Mouse (Mus musculus) heart, postnatal 0 days (tissue): ENCODE measurements around the gene Shisa3. TPM values are rescaled to one million over a fixed set of nuclear protein-coding genes. Genes with fewer than 3 reads are reported as not detected.

Source experiments
- ATAC-seq: fragments of 200-750 bp; cut with Nextera tagmentation; 2 replicates; pipeline ENCODE4 v1.8.0; 2017; ENCODE audit warnings: low read depth, moderate number of reproducible peaks, moderate library complexity; ENCODE audit not compliant: insufficient read depth
- DNase-seq: peaks from one replicate; pipeline ENCODE4 v3.0.0-alpha.2; 2016; ENCODE audit warnings: low spot score
- H3K27ac ChIP-seq: fragments of 300-500 bp; sonication (generic); 2 replicates; pipeline ENCODE4 v1.5.1; 2014; ENCODE audit warnings: low read depth, mild to moderate bottlenecking
- H3K27me3 ChIP-seq: fragments of 300-500 bp; sonication (generic); 2 replicates; pipeline ENCODE4 v1.6.1; 2014; ENCODE audit warnings: low read length, mixed read lengths; ENCODE audit not compliant: control insufficient read depth, insufficient read depth
- H3K36me3 ChIP-seq: fragments of 300-500 bp; sonication (generic); replicated peaks from 2 replicates; pipeline ENCODE4 v1.6.1; 2014; ENCODE audit warnings: low read length, mixed read lengths; ENCODE audit not compliant: control insufficient read depth, insufficient read depth
- H3K4me1 ChIP-seq: fragments of 300-500 bp; sonication (generic); 2 replicates; pipeline ENCODE4 v1.6.1; 2014; ENCODE audit warnings: antibody characterized with exemption; ENCODE audit not compliant: control insufficient read depth, insufficient read depth
- H3K4me2 ChIP-seq: fragments of 300-500 bp; sonication (generic); 2 replicates; pipeline ENCODE4 v1.6.1; 2014; ENCODE audit warnings: low read depth, mild to moderate bottlenecking, low read length, moderate library complexity
- H3K4me3 ChIP-seq: fragments of 300-500 bp; sonication (generic); 2 replicates; pipeline ENCODE4 v1.5.1; 2014; ENCODE audit warnings: low read depth, low read length
- H3K9ac ChIP-seq: fragments of 300-500 bp; sonication (generic); replicated peaks from 2 replicates; pipeline ENCODE4 v1.6.1; 2014; ENCODE audit warnings: low read depth, low read length, mixed read lengths
- H3K9me3 ChIP-seq: fragments of 300-500 bp; sonication (generic); replicated peaks from 2 replicates; pipeline ENCODE4 v1.6.1; 2016; ENCODE audit warnings: low read length; ENCODE audit not compliant: control insufficient read depth
- CTCF ChIP-seq: IDR thresholded peaks from 2 replicates; pipeline ENCODE4 v1.5.1; 2016; ENCODE audit warnings: antibody characterized with exemption, control low read depth, low read depth
- EP300 ChIP-seq: IDR thresholded peaks from 2 replicates; pipeline ENCODE4 v1.6.1; 2016; ENCODE audit warnings: antibody characterized with exemption, low read depth
- WGBS: fragments of 180-500 bp; shearing (Covaris S2); extraction: QIAGEN DNeasy Blood & Tissue Kit; methylation state at CpG from one replicate; pipeline ENCODE4 v1.1.7; 2014; 5-methylcytosine and 5-hydroxymethylcytosine counted together
- polyA plus RNA-seq: library from polyadenylated mRNA; unstranded; fragments of >200 nt; fragmentation: Nextera tagmentation; extraction: Ambion mirVana; gene quantifications from 2 replicates; pipeline ENCODE4 v1.2.1, GENCODE M21; 2015
- total RNA-seq: library from RNA; depleted of rRNA; stranded (reverse); fragments of >200 nt; gene quantifications from 2 replicates; pipeline ENCODE4 v1.2.3, GENCODE M21; 2014; ENCODE audit warnings: low replicate concordance

Shisa3 gene
- total and polyA plus RNA-seq, 2 experiments from 2014 or later = 0.67 to 4.3 TPM

DNA sequence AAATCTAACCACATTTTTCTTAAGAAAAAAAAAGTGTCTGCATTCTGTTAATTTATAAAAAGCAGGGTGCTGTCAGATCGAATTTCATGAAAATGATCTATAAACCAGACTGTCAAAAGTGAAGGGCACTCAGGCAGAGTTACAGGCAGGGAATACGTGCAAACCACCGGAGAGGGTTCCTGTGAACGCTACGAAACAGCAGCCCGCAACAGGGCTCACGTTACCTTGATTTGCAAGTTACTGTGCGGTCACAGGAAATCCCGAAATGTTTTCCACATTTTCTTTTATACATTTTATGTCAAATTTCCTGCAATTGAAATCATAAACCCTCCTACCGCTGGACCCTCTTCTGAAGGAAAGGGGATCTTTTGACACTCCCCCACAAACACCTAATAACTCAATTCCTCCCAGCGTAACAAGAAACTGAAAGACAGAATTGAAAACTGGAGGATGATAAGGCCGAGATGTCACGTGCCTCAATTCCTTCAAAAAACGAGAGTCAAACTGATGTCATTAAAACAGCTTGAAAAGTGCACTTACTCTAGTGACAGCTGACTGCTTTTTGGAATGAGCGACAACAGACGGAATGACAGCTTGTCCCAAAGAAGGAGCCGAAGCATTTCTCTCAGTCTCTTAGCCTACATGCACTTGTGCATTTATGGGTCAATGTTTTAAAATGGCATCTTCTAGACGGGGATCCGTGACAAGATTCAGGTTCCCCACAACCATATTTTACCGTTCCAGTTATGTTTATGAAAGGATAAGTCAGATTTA lies 39.3 kb downstream of the Shisa3 start:
- H3K27ac ChIP-seq = no peak overlapping the region
- no peaks in the 10 kb centered on the region for H3K9me3 ChIP-seq
- 80% methylated on average over 20 of the region's 20 CpGs for WGBS
- ATAC-seq (no peak), DNase-seq (no peak)
- no peak overlapping the region for H3K9ac ChIP-seq
- no peaks in the 10 kb centered on the region for H3K27me3 ChIP-seq
- peaks cover 3% of the 10 kb centered on the region; the same call in 1 of the 2 replicates for H3K4me1 ChIP-seq
- H3K36me3 ChIP-seq = no peaks in the 10 kb centered on the region
- TF ChIP-seq CTCF (no peak), EP300 (no peak)
- H3K4me2 ChIP-seq = no peak overlapping the region
- H3K4me3 ChIP-seq = no peak overlapping the region

DNA sequence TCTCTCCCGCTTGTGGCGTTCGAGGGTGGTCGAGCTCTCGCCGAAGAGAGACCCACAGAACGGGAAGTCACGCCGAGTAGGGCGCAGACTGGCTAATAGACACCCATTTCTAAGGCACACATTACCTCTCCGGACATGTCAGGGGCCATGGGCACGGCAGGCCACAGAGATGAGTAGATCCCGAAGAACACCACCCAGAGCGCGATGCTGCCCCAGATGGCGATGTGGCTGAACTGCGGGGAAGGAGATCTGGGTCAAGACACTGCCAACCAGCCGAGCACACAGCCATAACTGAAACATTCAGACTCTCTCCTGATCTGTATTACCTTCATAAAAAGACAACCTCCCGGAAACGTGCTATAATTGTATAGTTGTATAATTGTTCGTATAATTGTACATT lies 39.9 kb downstream of the Shisa3 start:
- H3K9ac ChIP-seq = no peak overlapping the region
- no peaks in the 10 kb centered on the region for H3K36me3 ChIP-seq
- no peak overlapping the region for H3K4me2 ChIP-seq
- peaks cover 3% of the 10 kb centered on the region; the same call in 1 of the 2 replicates for H3K4me1 ChIP-seq
- no peak for TF ChIP-seq EP300
- peak; percentile 28 for TF ChIP-seq CTCF
- H3K4me3 ChIP-seq = no peak overlapping the region
- H3K9me3 ChIP-seq = no peaks in the 10 kb centered on the region
- 77% methylated on average over 21 of the region's 21 CpGs for WGBS
- no peak for DNase-seq
- H3K27me3 ChIP-seq = no peaks in the 10 kb centered on the region
- no peak overlapping the region for H3K27ac ChIP-seq
- peak; percentile 36; the same call in 1 of the 2 replicates for ATAC-seq

GRCm38 (mm10) chr5:67649156-67649555 lies 41.5 kb downstream of the Shisa3 start:
- DNase-seq (no peak), ATAC-seq (no peak)
- no peak for TF ChIP-seq EP300
- no peak for TF ChIP-seq CTCF
- Histone ChIP-seq H3K9me3 (no peaks in the 10 kb centered on the region), H3K4me1 (no peaks in the 10 kb centered on the region), H3K27ac (no peak overlapping the region), H3K4me3 (no peak overlapping the region), H3K36me3 (no peaks in the 10 kb centered on the region), H3K27me3 (no peaks in the 10 kb centered on the region), H3K4me2 (no peak overlapping the region), H3K9ac (no peak overlapping the region)
- WGBS = 80% methylated on average over 4 of the region's 4 CpGs

DNA sequence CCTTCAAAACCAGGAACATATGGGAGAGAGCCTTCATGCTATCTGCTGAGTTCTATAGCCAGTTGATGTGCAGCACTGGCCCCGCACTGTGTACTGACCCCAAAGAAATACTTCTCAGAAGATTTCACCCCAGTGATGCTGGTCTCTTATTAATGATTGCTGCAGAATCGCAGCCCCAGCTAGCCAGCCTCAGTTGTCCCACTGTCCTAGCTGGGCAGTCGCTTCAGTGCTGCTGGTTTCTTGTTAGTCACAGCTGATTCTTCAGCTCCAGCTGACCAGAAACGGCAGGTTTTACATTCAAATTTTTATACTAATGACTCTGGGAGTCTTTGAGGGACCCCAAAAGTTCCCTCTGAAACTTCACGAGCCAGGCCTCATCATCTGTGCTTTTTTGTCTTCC lies 42.3 kb downstream of the Shisa3 start:
- Histone ChIP-seq H3K4me3 (no peak overlapping the region), H3K27ac (no peak overlapping the region), H3K9ac (no peak overlapping the region), H3K9me3 (no peaks in the 10 kb centered on the region), H3K36me3 (no peaks in the 10 kb centered on the region), H3K27me3 (no peaks in the 10 kb centered on the region), H3K4me1 (0 out of 2 replicates have a peak, but pooled peaks cover 6% of the 10 kb centered on the region), H3K4me2 (no peak overlapping the region)
- DNase-seq = no peak
- TF ChIP-seq CTCF = no peak
- WGBS = 88% methylated on average over 5 of the region's 5 CpGs
- ATAC-seq = no peak

- H3K9me3 ChIP-seq = no peaks in the 10 kb centered on the region
- H3K4me3 ChIP-seq = no peak overlapping the region
- 0 out of 2 replicates have a peak, but pooled peaks cover 10% of the 10 kb centered on the region for H3K4me1 ChIP-seq
- ATAC-seq (no peak), DNase-seq (no peak)
- no peaks in the 10 kb centered on the region for H3K36me3 ChIP-seq
- H3K4me2 ChIP-seq = no peak overlapping the region
- 87% methylated on average over 4 of the region's 4 CpGs for WGBS
- no peak overlapping the region for H3K27ac ChIP-seq
- no peak for TF ChIP-seq CTCF
- TF ChIP-seq EP300 = no peak
- H3K27me3 ChIP-seq = no peaks in the 10 kb centered on the region
- H3K9ac ChIP-seq = no peak overlapping the region
These were observed 44.8 kb downstream of the Shisa3 start for GRCm38 (mm10) chr5:67652468-67652867.

- H3K9ac ChIP-seq = no peak overlapping the region
- no peak overlapping the region for H3K27ac ChIP-seq
- ATAC-seq (no peak), DNase-seq (no peak)
- 0 out of 2 replicates have a peak, but pooled peaks cover 10% of the 10 kb centered on the region for H3K4me1 ChIP-seq
- H3K27me3 ChIP-seq = no peaks in the 10 kb centered on the region
- WGBS = 92% methylated on average over 3 of the region's 3 CpGs
- H3K4me2 ChIP-seq = no peak overlapping the region
- no peaks in the 10 kb centered on the region for H3K9me3 ChIP-seq
- H3K36me3 ChIP-seq = no peaks in the 10 kb centered on the region
- H3K4me3 ChIP-seq = no peak overlapping the region
- no peak for TF ChIP-seq CTCF
- no peak for TF ChIP-seq EP300
These were observed 45.9 kb downstream of the Shisa3 start for GRCm38 (mm10) chr5:67653543-67653942.
